Mouse (Mus musculus): Measurements from ENCODE around the gene Gm826.

Gm826 gene

GRCm38 (mm10) chr2:160353581-160353980 lies 19.6 kb upstream of the Gm826 start:
- DNase-seq (ENCODE audit: low spot score), result no peak

GRCm38 (mm10) chr2:160351038-160351574 lies 17.1 kb upstream of the Gm826 start:
- no peak for DNase-seq (ENCODE audit: low spot score)

GRCm38 (mm10) chr2:160349578-160349977 lies 15.6 kb upstream of the Gm826 start:
- DNase-seq (ENCODE audit: low spot score), result no peak

GRCm38 (mm10) chr2:160348796-160349195 lies 14.8 kb upstream of the Gm826 start:
- DNase-seq (ENCODE audit: low spot score), result no peak

GRCm38 (mm10) chr2:160348072-160348604 lies 14.2 kb upstream of the Gm826 start:
- DNase-seq (ENCODE audit: low spot score), result no peak

- DNase-seq (ENCODE audit: low spot score), result no peak
These were observed 11.7 kb upstream of the Gm826 start for GRCm38 (mm10) chr2:160345644-160346043.

GRCm38 (mm10) chr2:160340121-160340520 lies 6.2 kb upstream of the Gm826 start:
- DNase-seq (ENCODE audit: low spot score), result no peak

GRCm38 (mm10) chr2:160339595-160339994 lies 5.6 kb upstream of the Gm826 start:
- no peak for DNase-seq (ENCODE audit: low spot score)

- DNase-seq (ENCODE audit: low spot score), result no peak
These were observed 2.1 kb upstream of the Gm826 start for GRCm38 (mm10) chr2:160336053-160336452.

- DNase-seq (ENCODE audit: low spot score), result no peak
These were observed 1.1 kb upstream of the Gm826 start for GRCm38 (mm10) chr2:160335043-160335442.

- no peak for DNase-seq (ENCODE audit: low spot score)
These were observed 1.2 kb downstream of the Gm826 start for GRCm38 (mm10) chr2:160332516-160333325.

- no peak for DNase-seq (ENCODE audit: low spot score)
These were observed 5.1 kb downstream of the Gm826 start for GRCm38 (mm10) chr2:160328886-160329285.

- no peak for DNase-seq (ENCODE audit: low spot score)
These were observed 6.2 kb downstream of the Gm826 start for GRCm38 (mm10) chr2:160327716-160328115.

- no peak for DNase-seq (ENCODE audit: low spot score)
These were observed 6.8 kb downstream of the Gm826 start for GRCm38 (mm10) chr2:160327167-160327566.

- no peak for DNase-seq (ENCODE audit: low spot score)
These were observed 8.8 kb downstream of the Gm826 start for GRCm38 (mm10) chr2:160325105-160325644.

- no peak for DNase-seq (ENCODE audit: low spot score)
These were observed 12.1 kb downstream of the Gm826 start for GRCm38 (mm10) chr2:160321829-160322228.

GRCm38 (mm10) chr2:160318255-160318654 lies 15.7 kb downstream of the Gm826 start:
- DNase-seq (ENCODE audit: low spot score), result no peak

- no peak for DNase-seq (ENCODE audit: low spot score)
These were observed 20.4 kb downstream of the Gm826 start for GRCm38 (mm10) chr2:160313595-160314007.

GRCm38 (mm10) chr2:160305070-160305469 lies 28.9 kb downstream of the Gm826 start:
- no peak for DNase-seq (ENCODE audit: low spot score)

GRCm38 (mm10) chr2:160303992-160304391 lies 30.0 kb downstream of the Gm826 start:
- DNase-seq (ENCODE audit: low spot score), result no peak

GRCm38 (mm10) chr2:160302013-160302412 lies 31.9 kb downstream of the Gm826 start:
- no peak for DNase-seq (ENCODE audit: low spot score)

GRCm38 (mm10) chr2:160298586-160298985 lies 35.4 kb downstream of the Gm826 start:
- no peak for DNase-seq (ENCODE audit: low spot score)

GRCm38 (mm10) chr2:160288538-160289151 lies 45.3 kb downstream of the Gm826 start:
- DNase-seq (ENCODE audit: low spot score), result no peak

All from ovary, postnatal 10 days (tissue).